Mouse (Mus musculus) left cerebral cortex, postnatal 14 days (tissue): Measurements from ENCODE around the gene Prr23a3. TPM values are rescaled to one million over a fixed set of nuclear protein-coding genes. Genes with fewer than 3 reads are reported as not detected.

Experiments used
- DNase-seq, 2 experiments: peaks; one replicate each; pipeline ENCODE4 v3.0.0; 2021 to 2022; ENCODE audit warnings: low spot score in 2 of 2, mixed read lengths in 1 of 2
- intact Hi-C: fragments of 180-260 bp; cut with DNase I; formaldehyde crosslinking; loops from one replicate; pipeline ENCODE4 v1.15.1; 2025
- long read RNA-seq, 2 experiments: library from polyadenylated mRNA; stranded (forward); transcript quantifications; one replicate each; pipeline ENCODE4 v2.0.0; 2021
- total RNA-seq, 2 experiments: library from RNA; stranded (reverse); gene quantifications; 2 replicates each; pipeline ENCODE4 v1.2.3; 2021

Prr23a3 gene
- not detected for total RNA-seq
- long read RNA-seq, experiment 1 = 0 reads
- long read RNA-seq, experiment 2 = 0 reads

DNA sequence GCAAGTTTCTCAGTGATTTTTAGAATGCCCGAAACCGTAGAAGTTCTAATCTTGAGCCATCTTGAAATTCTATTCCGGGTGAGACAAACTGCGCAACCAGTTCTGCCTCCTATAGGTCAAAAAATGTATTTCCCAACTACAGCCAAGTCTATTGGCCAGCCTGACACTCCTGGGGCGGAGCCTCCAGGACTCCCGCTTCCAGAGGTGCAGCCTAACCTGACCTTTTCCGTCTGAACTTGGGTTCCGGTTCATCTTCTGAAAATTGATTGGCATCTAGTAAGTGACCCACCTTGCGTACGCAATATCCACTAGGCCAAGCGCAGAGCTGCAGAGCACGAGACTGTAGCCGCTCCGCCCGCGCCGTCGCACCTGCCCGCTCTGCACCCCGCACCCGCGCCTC lies at the start of gene Prr23a3:
Prr23a3 (plus strand) TSS at position 197 of the 400 bp plus-strand sequence.
- DNase-seq = no peak
- intact Hi-C loops = no loop called here

DNA sequence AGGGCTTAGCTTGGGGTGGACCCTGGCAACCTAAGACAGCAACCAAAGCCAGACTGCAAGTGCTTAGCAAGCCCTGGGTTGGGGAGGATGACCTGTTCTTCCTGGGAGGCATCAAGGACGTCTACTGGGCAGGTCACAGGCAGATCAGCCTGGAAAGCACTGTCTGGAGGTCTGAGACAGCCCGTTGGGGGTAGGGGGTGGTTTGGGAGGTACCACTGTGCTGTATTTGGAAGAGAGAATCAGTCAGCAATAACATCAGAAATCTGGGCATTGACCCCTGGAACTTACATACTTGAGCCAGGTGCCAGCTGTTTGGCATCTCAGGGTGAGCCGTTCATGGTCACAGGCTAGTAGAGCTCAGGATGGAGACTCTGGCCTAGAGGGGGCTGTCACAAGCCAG lies 48.5 kb upstream of the Prr23a3 start:
- intact Hi-C loops = loop anchor here (10.0 kb wide), 1 partner anchor 201 kb away; no protein-coding TSS in a partner anchor
- no peak for DNase-seq

DNA sequence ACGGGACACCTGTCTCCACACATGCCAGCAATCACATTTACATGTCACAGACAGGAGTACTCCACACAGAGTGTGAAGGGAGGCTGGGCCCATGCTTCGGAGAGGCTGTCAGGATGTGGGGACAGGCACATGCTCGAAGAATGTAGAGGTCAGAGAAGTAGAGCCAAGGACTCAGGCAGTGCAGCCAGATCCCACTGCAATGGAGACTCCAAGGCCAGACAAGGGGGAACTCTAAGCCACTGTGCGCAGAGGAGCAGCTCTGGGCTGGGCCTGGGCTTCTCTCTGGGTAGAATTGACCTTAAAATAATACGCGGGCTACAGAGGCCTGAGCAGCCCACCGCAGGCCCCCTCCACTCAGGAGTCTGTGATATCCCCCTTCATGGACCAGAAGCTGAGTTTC lies 47.0 kb upstream of the Prr23a3 start:
- intact Hi-C loops = loop anchor here (10.0 kb wide), 1 partner anchor 203 kb away; no protein-coding TSS in a partner anchor
- no peak for DNase-seq

DNA sequence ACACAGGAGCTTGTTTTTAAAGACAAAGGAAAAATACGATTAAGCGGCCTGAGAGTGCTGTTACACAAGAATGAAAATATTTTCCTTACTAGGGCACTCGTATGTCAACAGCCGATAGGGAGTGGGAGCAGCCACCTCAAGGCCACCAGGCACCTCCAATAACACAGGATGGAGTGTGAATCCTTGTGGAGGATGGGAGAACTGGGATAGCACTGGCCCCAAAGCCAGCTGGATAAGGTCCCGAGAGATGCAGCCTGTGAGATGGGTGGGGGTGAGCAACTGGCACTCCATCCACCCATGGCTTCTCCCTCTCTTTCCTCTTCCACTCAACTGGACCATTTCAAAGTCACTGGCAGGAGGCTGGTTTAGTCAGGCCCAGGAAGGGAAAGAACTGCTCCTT lies 45.6 kb upstream of the Prr23a3 start:
- DNase-seq = no peak
- intact Hi-C loops = loop anchor here (10.0 kb wide), 1 partner anchor 204 kb away; no protein-coding TSS in a partner anchor

GRCm38 (mm10) chr9:98819481-98819880 lies 45.1 kb upstream of the Prr23a3 start:
- no peak for DNase-seq
- intact Hi-C loops = loop anchor here (10.0 kb wide), 1 partner anchor 205 kb away; no protein-coding TSS in a partner anchor

- intact Hi-C loops = no loop called here
These were observed 44.1 kb upstream of the Prr23a3 start for GRCm38 (mm10) chr9:98820461-98820860.

DNA sequence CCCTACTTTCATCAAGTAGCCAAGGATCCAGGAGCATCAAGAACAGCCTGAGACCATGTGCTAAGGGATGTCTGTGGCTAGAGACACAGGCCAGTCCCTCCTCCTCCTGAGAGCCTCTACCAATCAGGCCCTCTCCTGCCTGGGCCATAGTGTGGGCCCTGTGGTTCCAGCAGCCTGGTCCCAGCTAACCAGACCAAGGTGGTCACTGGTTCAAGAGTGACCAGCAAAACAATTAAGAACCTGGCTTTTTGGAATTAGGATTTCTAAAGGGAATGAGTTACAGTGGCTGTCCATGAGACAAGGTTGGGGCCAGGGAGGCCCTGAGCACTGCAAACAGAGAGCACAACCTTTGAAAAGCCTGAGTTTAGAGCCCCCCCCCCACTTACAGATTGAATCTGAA lies 43.5 kb upstream of the Prr23a3 start:
- intact Hi-C loops = no loop called here
- DNase-seq = no peak

More at GRCm38 (mm10) chr9:98820461-98820860, 44.1 kb upstream of the Prr23a3 start:
- DNase-seq = no peak

DNA sequence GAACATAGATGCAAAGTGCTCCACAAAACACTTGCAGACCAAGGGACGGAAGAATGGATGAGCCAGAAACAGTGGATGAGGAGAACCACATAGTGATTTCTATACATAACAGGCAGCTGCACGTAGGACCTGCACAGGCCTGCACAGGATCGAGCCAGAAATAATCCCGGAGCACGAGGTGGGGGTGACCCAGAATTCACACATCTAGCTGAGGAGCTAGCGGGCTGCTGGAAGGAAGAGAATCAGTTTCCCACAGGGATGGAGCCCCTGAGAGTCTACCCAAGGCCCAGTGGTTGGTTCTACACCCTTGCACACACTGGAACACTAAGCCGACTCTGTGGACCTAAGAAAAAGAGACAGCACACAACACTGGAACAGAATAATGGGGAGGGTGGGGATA lies 40.8 kb upstream of the Prr23a3 start:
- DNase-seq = no peak
- intact Hi-C loops = no loop called here

DNA sequence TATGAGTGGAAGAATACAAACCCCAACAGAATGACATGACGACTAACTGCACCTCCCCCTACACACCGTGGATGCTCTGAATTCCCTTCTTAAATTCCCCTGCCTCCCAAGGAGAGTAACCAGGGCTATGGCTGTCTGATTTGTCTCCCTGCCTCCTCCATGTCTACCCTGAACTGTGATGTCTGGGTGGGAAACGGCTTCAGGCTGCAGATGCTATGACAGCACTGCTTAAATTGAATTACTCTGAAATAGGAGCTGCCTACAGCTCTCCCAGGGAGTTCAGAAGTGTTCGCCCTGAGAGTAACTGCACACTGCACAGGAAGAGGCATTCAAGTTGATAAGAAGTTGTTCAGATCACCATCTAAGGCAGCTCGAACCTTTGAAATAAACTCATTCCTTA lies 35.1 kb upstream of the Prr23a3 start:
- intact Hi-C loops = no loop called here
- DNase-seq = no peak

DNA sequence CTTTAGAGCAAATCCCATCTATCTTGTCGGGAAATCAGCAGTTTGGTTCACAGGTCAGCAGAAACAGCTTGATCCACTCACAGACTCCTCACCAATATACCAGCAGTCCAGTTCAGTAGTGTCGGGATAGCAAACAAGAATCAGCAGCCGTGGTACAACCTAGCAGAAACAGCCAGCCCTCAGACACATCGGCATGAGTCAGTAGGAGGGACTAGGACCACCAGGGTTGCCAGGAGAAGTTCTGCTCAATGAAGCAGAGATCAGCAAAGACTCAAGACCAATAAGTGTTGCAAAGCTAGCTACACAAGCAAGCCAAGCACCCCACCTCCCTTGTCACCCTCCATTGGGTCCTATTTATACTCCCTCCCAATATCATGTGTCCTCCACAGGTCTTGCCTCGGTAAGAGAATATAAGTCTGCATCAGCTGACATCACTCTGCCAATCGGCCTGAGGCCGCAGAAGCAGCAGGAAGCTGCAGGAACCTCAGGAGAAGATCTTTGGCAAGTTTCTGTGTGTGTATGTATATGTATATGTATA lies 27.0 kb upstream of the Prr23a3 start:
- no peak for DNase-seq
- intact Hi-C loops = no loop called here

GRCm38 (mm10) chr9:98842117-98842516 lies 22.4 kb upstream of the Prr23a3 start, which contains the start of gene Prr23a1:
Gene Prr23a1, plus strand, starts transcription at chr9:98842503.
- DNase-seq = no peak
- intact Hi-C loops = no loop called here

DNA sequence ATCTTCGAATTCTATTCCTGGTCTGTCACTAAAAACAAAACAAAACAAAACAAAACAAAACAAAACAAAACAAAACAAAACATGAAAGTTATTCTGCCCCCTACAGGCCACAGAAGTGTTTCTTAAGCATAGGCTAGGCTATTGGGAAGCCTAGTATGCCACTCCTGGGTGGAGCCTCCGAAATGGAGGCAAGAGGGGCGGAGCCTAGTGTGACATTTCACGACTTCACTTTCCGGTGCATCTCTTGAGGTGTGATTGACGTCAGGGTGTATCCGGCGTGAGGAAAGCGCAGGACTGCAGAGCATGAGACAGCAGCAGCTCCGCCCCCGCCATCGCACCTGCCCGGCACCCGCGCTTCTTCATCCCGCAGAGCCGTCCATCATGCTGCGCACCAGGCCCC lies 8.4 kb upstream of the Prr23a3 start, which contains the start of gene Prr23a2:
Prr23a2 (plus strand) TSS at position 285 of the 400 bp plus-strand sequence.
- DNase-seq = no peak
- intact Hi-C loops = no loop called here

GRCm38 (mm10) chr9:98863463-98863862 lies 1.1 kb upstream of the Prr23a3 start:
- no peak for DNase-seq
- intact Hi-C loops = no loop called here

- no peak for DNase-seq
- intact Hi-C loops = no loop called here
These were observed 36.9 kb downstream of the Prr23a3 start for GRCm38 (mm10) chr9:98901486-98901885.

- intact Hi-C loops = no loop called here
- DNase-seq = no peak
These were observed 38.3 kb downstream of the Prr23a3 start, which contains the start of gene 7420426K07Rik for GRCm38 (mm10) chr9:98902819-98903218. Gene 7420426K07Rik, plus strand, starts transcription at chr9:98903119.

Other genes starting within 250 kb of the Prr23a3 start
- gene Prr23a1, start 22.3 kb upstream of the Prr23a3 start, total RNA-seq = not detected
- not detected for gene Prr23a2, start 8.3 kb upstream of the Prr23a3 start, total RNA-seq
- not detected for gene 7420426K07Rik, start 38.4 kb downstream of the Prr23a3 start, total RNA-seq
- gene Foxl2, start 90.5 kb downstream of the Prr23a3 start, total RNA-seq = 1 to 10 TPM in 1 of 2 experiments, under 1 TPM in 1; 0.86 to 1.7 TPM
- gene Faim, start 121.6 kb downstream of the Prr23a3 start, total RNA-seq = 10 to 100 TPM; 29.8 to 36.6 TPM
- gene Gm1123, start 170.9 kb downstream of the Prr23a3 start, total RNA-seq = not detected